Mouse (Mus musculus) lung, postnatal 10 days (tissue): ENCODE results near the gene Kras.

Experiments used
- DNase-seq: peaks from one replicate; pipeline ENCODE4 v3.0.0; 2021

Kras gene

GRCm38 (mm10) chr6:145250185-145250791 lies at the start of gene Kras:
Gene Kras, minus strand, starts transcription at chr6:145250239.
- DNase-seq, result peak; percentile 95

GRCm38 (mm10) chr6:145297626-145298025 lies 47.6 kb upstream of the Kras start:
- no peak for DNase-seq

- no peak for DNase-seq
These were observed 46.9 kb upstream of the Kras start for GRCm38 (mm10) chr6:145296979-145297378.

GRCm38 (mm10) chr6:145295171-145295570 lies 45.1 kb upstream of the Kras start:
- DNase-seq, result no peak

- DNase-seq, result no peak
These were observed 43.1 kb upstream of the Kras start for GRCm38 (mm10) chr6:145293156-145293555.

- DNase-seq, result peak; percentile 22
These were observed 41.6 kb upstream of the Kras start for GRCm38 (mm10) chr6:145291383-145292289.

GRCm38 (mm10) chr6:145285656-145286055 lies 35.6 kb upstream of the Kras start:
- no peak for DNase-seq

- no peak for DNase-seq
These were observed 34.2 kb upstream of the Kras start for GRCm38 (mm10) chr6:145284286-145284685.

GRCm38 (mm10) chr6:145277138-145277763 lies 27.2 kb upstream of the Kras start:
- no peak for DNase-seq

- peak; percentile 75 for DNase-seq
These were observed 26.3 kb upstream of the Kras start for GRCm38 (mm10) chr6:145276265-145276780.

GRCm38 (mm10) chr6:145275586-145276219 lies 25.7 kb upstream of the Kras start:
- no peak for DNase-seq

- peak; percentile 10 for DNase-seq
These were observed 24.1 kb upstream of the Kras start for GRCm38 (mm10) chr6:145273971-145274620.

- DNase-seq, result no peak
These were observed 22.3 kb upstream of the Kras start for GRCm38 (mm10) chr6:145272142-145272937.

GRCm38 (mm10) chr6:145269313-145269845 lies 19.3 kb upstream of the Kras start:
- no peak for DNase-seq

GRCm38 (mm10) chr6:145267692-145268091 lies 17.7 kb upstream of the Kras start:
- no peak for DNase-seq

- DNase-seq, result no peak
These were observed 12.3 kb upstream of the Kras start for GRCm38 (mm10) chr6:145262314-145262713.

GRCm38 (mm10) chr6:145256701-145257073 lies 6.6 kb upstream of the Kras start:
- DNase-seq, result no peak

GRCm38 (mm10) chr6:145255952-145256700 lies 6.1 kb upstream of the Kras start:
- DNase-seq, result peak; percentile 52

- no peak for DNase-seq
These were observed 781 bp upstream of the Kras start for GRCm38 (mm10) chr6:145250820-145251219.
